Mouse (Mus musculus) adrenal gland, adult 2 months (tissue): ENCODE measurements around the gene Gpc4. TPM values are rescaled to one million over a fixed set of nuclear protein-coding genes. Genes with fewer than 3 reads are reported as not detected.

Experiments
- DNase-seq: peaks from one replicate; pipeline ENCODE4 v3.0.0; 2021
- polyA plus RNA-seq: library from polyadenylated mRNA; depleted of rRNA; stranded (reverse); fragments of >200 nt; gene quantifications from 2 replicates; pipeline ENCODE4 v1.2.3, GENCODE M21; 2012
- total RNA-seq, 2 experiments: library from RNA; stranded (reverse); gene quantifications; 2 replicates each; pipeline ENCODE4 v1.2.3; 2021

Gpc4 gene
- total and polyA plus RNA-seq, 3 experiments, result 82.9 to 174 (median 100) TPM

- DNase-seq, result no peak
Measured at GRCm38 (mm10) chrX:52151100-52151499, 14.0 kb downstream of the Gpc4 start.

- no peak for DNase-seq
Measured at GRCm38 (mm10) chrX:52145563-52145962, 19.5 kb downstream of the Gpc4 start.

GRCm38 (mm10) chrX:52144491-52144890, 20.6 kb downstream of the Gpc4 start:
- DNase-seq, result no peak

- no peak for DNase-seq
Measured at GRCm38 (mm10) chrX:52140316-52140715, 24.7 kb downstream of the Gpc4 start.

- DNase-seq, result no peak
Measured at GRCm38 (mm10) chrX:52138461-52139075, 26.5 kb downstream of the Gpc4 start.

GRCm38 (mm10) chrX:52138033-52138432, 27.0 kb downstream of the Gpc4 start:
- no peak for DNase-seq

GRCm38 (mm10) chrX:52136525-52136924, 28.5 kb downstream of the Gpc4 start:
- DNase-seq, result no peak

- no peak for DNase-seq
Measured at GRCm38 (mm10) chrX:52129604-52130003, 35.4 kb downstream of the Gpc4 start.

- no peak for DNase-seq
Measured at GRCm38 (mm10) chrX:52128794-52129193, 36.3 kb downstream of the Gpc4 start.

GRCm38 (mm10) chrX:52113651-52114050, 51.4 kb downstream of the Gpc4 start:
- DNase-seq, result no peak

GRCm38 (mm10) chrX:52109663-52110062, 55.4 kb downstream of the Gpc4 start:
- no peak for DNase-seq

- no peak for DNase-seq
Measured at GRCm38 (mm10) chrX:52108966-52109365, 56.1 kb downstream of the Gpc4 start.

- DNase-seq, result no peak
Measured at GRCm38 (mm10) chrX:52103771-52104170, 61.3 kb downstream of the Gpc4 start.

- no peak for DNase-seq
Measured at GRCm38 (mm10) chrX:52101940-52102339, 63.1 kb downstream of the Gpc4 start.

GRCm38 (mm10) chrX:52101445-52101844, 63.6 kb downstream of the Gpc4 start:
- peak; percentile 36 for DNase-seq

GRCm38 (mm10) chrX:52087726-52088348, 77.2 kb downstream of the Gpc4 start:
- DNase-seq, result peak; percentile 28

GRCm38 (mm10) chrX:52086885-52087573, 78.0 kb downstream of the Gpc4 start:
- no peak for DNase-seq

GRCm38 (mm10) chrX:52083557-52083956, 81.5 kb downstream of the Gpc4 start:
- no peak for DNase-seq

GRCm38 (mm10) chrX:52072410-52072809, 92.6 kb downstream of the Gpc4 start:
- no peak for DNase-seq

- peak; percentile 14 for DNase-seq
Measured at GRCm38 (mm10) chrX:52053416-52053815, 111.6 kb downstream of the Gpc4 start.

GRCm38 (mm10) chrX:52052011-52052410, 113.0 kb downstream of the Gpc4 start:
- DNase-seq, result peak; percentile 66

GRCm38 (mm10) chrX:52050941-52051340, 114.1 kb downstream of the Gpc4 start:
- DNase-seq, result no peak

- DNase-seq, result no peak
Measured at GRCm38 (mm10) chrX:52039875-52040274, 125.2 kb downstream of the Gpc4 start.
